Mouse (Mus musculus) heart, postnatal 0 days (tissue): ENCODE results near the gene Gimap9. TPM values are rescaled to one million over a fixed set of nuclear protein-coding genes. Genes with fewer than 3 reads are reported as not detected.
A peak's percentile ranks its signal among the peaks of the same experiment; 100 is the strongest.

Source experiments
- ATAC-seq: fragments of 200-750 bp; cut with Nextera tagmentation; 2 replicates; pipeline ENCODE4 v1.8.0; 2017; ENCODE audit warnings: low read depth, moderate number of reproducible peaks, moderate library complexity; ENCODE audit not compliant: insufficient read depth
- DNase-seq: peaks from one replicate; pipeline ENCODE4 v3.0.0-alpha.2; 2016; ENCODE audit warnings: low spot score
- H3K27ac ChIP-seq: fragments of 300-500 bp; sonication (generic); 2 replicates; pipeline ENCODE4 v1.5.1; 2014; ENCODE audit warnings: low read depth, mild to moderate bottlenecking
- H3K27me3 ChIP-seq: fragments of 300-500 bp; sonication (generic); 2 replicates; pipeline ENCODE4 v1.6.1; 2014; ENCODE audit warnings: low read length, mixed read lengths; ENCODE audit not compliant: control insufficient read depth, insufficient read depth
- H3K36me3 ChIP-seq: fragments of 300-500 bp; sonication (generic); replicated peaks from 2 replicates; pipeline ENCODE4 v1.6.1; 2014; ENCODE audit warnings: low read length, mixed read lengths; ENCODE audit not compliant: control insufficient read depth, insufficient read depth
- H3K4me1 ChIP-seq: fragments of 300-500 bp; sonication (generic); 2 replicates; pipeline ENCODE4 v1.6.1; 2014; ENCODE audit warnings: antibody characterized with exemption; ENCODE audit not compliant: control insufficient read depth, insufficient read depth
- H3K4me2 ChIP-seq: fragments of 300-500 bp; sonication (generic); 2 replicates; pipeline ENCODE4 v1.6.1; 2014; ENCODE audit warnings: low read depth, mild to moderate bottlenecking, low read length, moderate library complexity
- H3K4me3 ChIP-seq: fragments of 300-500 bp; sonication (generic); 2 replicates; pipeline ENCODE4 v1.5.1; 2014; ENCODE audit warnings: low read depth, low read length
- H3K9ac ChIP-seq: fragments of 300-500 bp; sonication (generic); replicated peaks from 2 replicates; pipeline ENCODE4 v1.6.1; 2014; ENCODE audit warnings: low read depth, low read length, mixed read lengths
- H3K9me3 ChIP-seq: fragments of 300-500 bp; sonication (generic); replicated peaks from 2 replicates; pipeline ENCODE4 v1.6.1; 2016; ENCODE audit warnings: low read length; ENCODE audit not compliant: control insufficient read depth
- CTCF ChIP-seq: IDR thresholded peaks from 2 replicates; pipeline ENCODE4 v1.5.1; 2016; ENCODE audit warnings: antibody characterized with exemption, control low read depth, low read depth
- EP300 ChIP-seq: IDR thresholded peaks from 2 replicates; pipeline ENCODE4 v1.6.1; 2016; ENCODE audit warnings: antibody characterized with exemption, low read depth
- WGBS: fragments of 180-500 bp; shearing (Covaris S2); extraction: QIAGEN DNeasy Blood & Tissue Kit; methylation state at CpG from one replicate; pipeline ENCODE4 v1.1.7; 2014; 5-methylcytosine and 5-hydroxymethylcytosine counted together
- polyA plus RNA-seq: library from polyadenylated mRNA; unstranded; fragments of >200 nt; fragmentation: Nextera tagmentation; extraction: Ambion mirVana; gene quantifications from 2 replicates; pipeline ENCODE4 v1.2.1, GENCODE M21; 2015
- total RNA-seq: library from RNA; depleted of rRNA; stranded (reverse); fragments of >200 nt; gene quantifications from 2 replicates; pipeline ENCODE4 v1.2.3, GENCODE M21; 2014; ENCODE audit warnings: low replicate concordance

Gene Gimap9
- total and polyA plus RNA-seq, 2 experiments from 2014 or later = 1.8 to 5.7 TPM

GRCm38 (mm10) chr6:48675400-48675930, 464 bp upstream of the Gimap9 start:
- ATAC-seq (no peak), DNase-seq (no peak)
- Histone ChIP-seq H3K36me3 (no peaks in the 10 kb centered on the region), H3K4me3 (peak overlapping the region; percentile 41), H3K9me3 (no peaks in the 10 kb centered on the region), H3K4me2 (peak overlapping the region; percentile 53), H3K27me3 (no peaks in the 10 kb centered on the region), H3K9ac (no peak overlapping the region), H3K27ac (peak overlapping the region; percentile 55; the same call in 1 of the 2 replicates), H3K4me1 (no peaks in the 10 kb centered on the region)
- 40% methylated on average over 10 of the region's 10 CpGs for whole genome bisulfite sequencing
- TF ChIP-seq CTCF (no peak), EP300 (no peak)

GRCm38 (mm10) chr6:48676860-48677415, 1.0 kb downstream of the Gimap9 start:
- TF ChIP-seq EP300 (no peak), CTCF (no peak)
- H3K27ac ChIP-seq = no peak overlapping the region
- H3K9me3 ChIP-seq = no peaks in the 10 kb centered on the region
- no peak overlapping the region for H3K9ac ChIP-seq
- H3K4me2 ChIP-seq = peak overlapping the region; percentile 53
- no peak for ATAC-seq
- H3K36me3 ChIP-seq = no peaks in the 10 kb centered on the region
- DNase-seq = no peak
- no peaks in the 10 kb centered on the region for H3K27me3 ChIP-seq
- 66% methylated on average over 5 of the region's 5 CpGs for WGBS
- H3K4me3 ChIP-seq = peak overlapping the region; percentile 41
- no peaks in the 10 kb centered on the region for H3K4me1 ChIP-seq

GRCm38 (mm10) chr6:48677492-48678345, 1.8 kb downstream of the Gimap9 start:
- peak overlapping the region; percentile 53; the same call in 1 of the 2 replicates for H3K4me2 ChIP-seq
- H3K4me3 ChIP-seq = peak overlapping the region; percentile 41; the same call in 1 of the 2 replicates
- no peak for ATAC-seq

GRCm38 (mm10) chr6:48678391-48678790, 2.5 kb downstream of the Gimap9 start:
- no peaks in the 10 kb centered on the region for H3K27me3 ChIP-seq
- H3K4me2 ChIP-seq = no peak overlapping the region
- H3K4me3 ChIP-seq = no peak overlapping the region
- no peak for DNase-seq
- ATAC-seq = no peak
- H3K27ac ChIP-seq = no peak overlapping the region
- 60% methylated on average over 4 of the region's 4 CpGs for WGBS
- H3K9ac ChIP-seq = no peak overlapping the region
- no peaks in the 10 kb centered on the region for H3K4me1 ChIP-seq
- no peaks in the 10 kb centered on the region for H3K36me3 ChIP-seq
- no peaks in the 10 kb centered on the region for H3K9me3 ChIP-seq
- TF ChIP-seq EP300 (no peak), CTCF (no peak)

More at GRCm38 (mm10) chr6:48677492-48678345, 1.8 kb downstream of the Gimap9 start:
- Histone ChIP-seq H3K4me1 (no peaks in the 10 kb centered on the region), H3K36me3 (no peaks in the 10 kb centered on the region), H3K27me3 (no peaks in the 10 kb centered on the region), H3K9me3 (no peaks in the 10 kb centered on the region), H3K9ac (no peak overlapping the region), H3K27ac (no peak overlapping the region)
- no peak for DNase-seq
- 86% methylated on average over 17 of the region's 17 CpGs for WGBS
- TF ChIP-seq CTCF (no peak), EP300 (no peak)

- no peak overlapping the region for H3K4me2 ChIP-seq
- no peak for TF ChIP-seq CTCF
- TF ChIP-seq EP300 = no peak
- no peak overlapping the region for H3K4me3 ChIP-seq
- H3K9ac ChIP-seq = no peak overlapping the region
- no peaks in the 10 kb centered on the region for H3K36me3 ChIP-seq
- H3K4me1 ChIP-seq = no peaks in the 10 kb centered on the region
- no peak overlapping the region; the same call in 1 of the 2 replicates for H3K27ac ChIP-seq
- WGBS = 71% methylated on average over 6 of the region's 6 CpGs
- DNase-seq = no peak
- no peaks in the 10 kb centered on the region for H3K27me3 ChIP-seq
- no peak for ATAC-seq
- no peaks in the 10 kb centered on the region for H3K9me3 ChIP-seq
Measured at GRCm38 (mm10) chr6:48679701-48680100, 3.8 kb downstream of the Gimap9 start.
